Mouse (Mus musculus) erythroid progenitor cell, adult 5-6 weeks (primary cell): ENCODE measurements around the gene Ppp1r1c. TPM values are rescaled to one million over a fixed set of nuclear protein-coding genes. Genes with fewer than 3 reads are reported as not detected.
A peak's percentile ranks its signal among the peaks of the same experiment; 100 is the strongest.
"Not testable (repeated sequence)": the region's sequence is repeated elsewhere in the genome, so short reads cannot be mapped to it uniquely, and the experiment has no call there.

Experiments
- ATAC-seq: replicated peaks from 2 replicates; pipeline ENCODE4 v1.8.0; 2016; ENCODE audit warnings: moderate number of reproducible peaks, mild to moderate bottlenecking, moderate TSS enrichment, inconsistent platforms; ENCODE audit not compliant: poor library complexity, low FRiP score, severe bottlenecking
- total RNA-seq, 2 experiments: library from RNA; stranded (forward) in 1 of 2; stranded (reverse) in 1 of 2; fragments of 150-400 nt in 1 of 2; fragments of 186-747, 209-891 nt in 1 of 2; gene quantifications; 2 replicates each; pipeline versions ENCODE4 v1.2.3 to v1.2.4; 2015 to 2017; ENCODE audit warnings: low replicate concordance in 2 of 2

Gene Ppp1r1c
- total RNA-seq, 2 experiments from 2014 or later = not detected

GRCm38 (mm10) chr2:79839090-79839489, 131.5 kb downstream of the Ppp1r1c start:
- ATAC-seq = no peak

DNA sequence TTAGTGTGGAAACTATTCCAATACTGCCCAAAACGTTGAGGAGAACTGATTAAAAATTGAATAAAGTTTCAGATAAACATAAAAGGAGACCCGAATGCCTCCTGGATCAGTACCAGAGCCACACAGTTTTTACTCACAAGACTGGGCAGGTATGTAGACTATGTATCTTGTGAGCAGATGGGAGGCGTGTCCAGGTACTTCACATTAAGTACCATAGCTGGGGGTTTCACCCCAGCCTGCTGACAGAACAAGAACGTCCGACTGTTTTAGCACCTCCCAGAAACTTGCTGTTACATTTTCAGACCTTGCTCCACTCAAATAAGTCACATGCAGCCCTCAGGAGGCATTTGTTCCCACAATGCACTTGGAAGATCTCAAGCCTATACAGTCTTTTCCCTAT, 131.9 kb downstream of the Ppp1r1c start:
- ATAC-seq = no peak

DNA sequence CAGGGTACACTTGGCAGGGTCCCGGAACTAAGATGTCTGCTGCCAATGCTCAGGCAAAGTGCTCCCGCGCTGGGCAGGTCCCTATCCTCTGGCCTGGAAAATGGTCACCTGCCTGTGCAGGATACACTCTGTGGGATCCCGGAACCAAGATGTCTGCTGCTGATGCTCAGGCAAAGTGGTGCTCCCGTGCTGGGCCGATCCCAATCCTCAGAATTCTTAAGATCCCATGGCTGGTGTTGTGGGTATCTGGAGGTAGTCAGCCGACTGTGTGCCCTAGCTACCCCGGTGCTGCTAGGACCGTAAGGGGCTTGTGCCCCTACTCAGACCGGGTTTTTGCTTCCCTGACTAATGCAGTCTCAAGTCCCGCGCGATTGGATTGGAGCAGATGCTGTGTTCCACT, 139.8 kb downstream of the Ppp1r1c start:
- ATAC-seq = not testable (repeated sequence)

- no peak for ATAC-seq
Measured at GRCm38 (mm10) chr2:79856874-79857273, 149.3 kb downstream of the Ppp1r1c start.

DNA sequence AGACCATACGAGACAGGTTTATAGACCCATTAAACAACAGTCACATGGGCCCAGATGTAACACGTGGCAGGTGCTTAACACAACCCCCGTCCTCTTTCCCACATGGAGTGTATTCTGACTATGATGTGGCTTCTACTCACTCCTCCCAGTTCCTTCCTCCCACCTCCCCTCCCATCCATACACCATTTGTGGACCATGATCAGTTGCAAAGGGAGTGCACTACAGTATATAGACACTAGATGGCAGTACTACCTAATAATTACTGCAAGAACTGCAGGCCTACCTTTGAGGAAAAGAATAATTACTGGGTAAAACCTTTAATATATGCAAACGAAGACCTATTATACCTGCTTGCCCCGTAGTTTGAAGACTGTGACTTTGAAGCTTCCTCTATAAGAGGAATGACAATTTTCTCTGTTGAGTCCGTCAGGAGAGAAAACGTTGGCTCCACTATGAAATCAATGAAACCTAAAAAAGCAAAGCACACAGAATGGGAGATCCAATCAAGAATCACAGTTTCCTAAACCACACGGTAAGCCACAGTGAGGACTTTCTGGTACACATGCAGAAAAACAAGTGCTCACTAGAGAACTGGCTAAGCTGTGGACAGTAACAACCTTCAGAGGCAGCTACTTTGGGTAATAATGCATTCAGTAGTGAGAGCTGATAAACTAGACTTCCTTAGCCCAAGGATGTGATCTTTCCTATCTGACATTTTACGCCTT, 157.9 kb downstream of the Ppp1r1c start:
- peak; percentile 73 for ATAC-seq

Other genes starting within 250 kb of the Ppp1r1c start
- 3.6 and 8.8 TPM in 2 replicates for gene Itprid2, start 72.4 kb upstream of the Ppp1r1c start, total RNA-seq (2015; ENCODE audit: low replicate concordance)
- 2.7 and 4.3 TPM in 2 replicates for gene Itprid2, start 72.4 kb upstream of the Ppp1r1c start, total RNA-seq (2017; ENCODE audit: low replicate concordance)